Mouse (Mus musculus) cerebellum, adult 8-10 months (tissue): ENCODE results near the gene Shh.

Source experiments
- DNase-seq: peaks from one replicate; pipeline ENCODE4 v3.0.0; 2022

Shh gene

GRCm38 (mm10) chr5:28466760-28467306 lies at the start of gene Shh:
TSS of gene Shh (minus strand) at chr5:28467256.
- no peak for DNase-seq

- no peak for DNase-seq
These were observed 33.9 kb upstream of the Shh start for GRCm38 (mm10) chr5:28500792-28501439.

DNA sequence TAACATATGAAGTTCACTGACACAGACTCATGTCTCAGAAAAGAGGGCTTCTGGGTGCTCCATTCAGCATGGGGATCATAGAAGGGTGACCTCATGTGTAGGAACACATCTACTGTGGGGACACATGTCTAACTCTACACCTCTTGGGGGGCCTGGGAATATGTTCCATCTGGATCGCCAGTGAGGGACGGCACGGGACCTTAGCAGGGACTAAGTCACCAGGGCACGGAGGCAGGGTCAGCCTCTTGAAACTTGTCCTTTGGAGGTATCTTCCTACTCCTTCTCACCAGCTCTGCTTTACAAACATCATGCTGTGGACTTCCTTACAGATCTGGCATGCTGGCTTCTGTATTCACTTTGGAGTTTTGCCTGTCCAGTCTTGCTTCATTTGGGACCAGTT lies 31.8 kb upstream of the Shh start:
- DNase-seq = no peak

- no peak for DNase-seq
These were observed 28.9 kb upstream of the Shh start for GRCm38 (mm10) chr5:28495712-28496650.

- DNase-seq = no peak
These were observed 26.5 kb upstream of the Shh start for GRCm38 (mm10) chr5:28493550-28493949.

DNA sequence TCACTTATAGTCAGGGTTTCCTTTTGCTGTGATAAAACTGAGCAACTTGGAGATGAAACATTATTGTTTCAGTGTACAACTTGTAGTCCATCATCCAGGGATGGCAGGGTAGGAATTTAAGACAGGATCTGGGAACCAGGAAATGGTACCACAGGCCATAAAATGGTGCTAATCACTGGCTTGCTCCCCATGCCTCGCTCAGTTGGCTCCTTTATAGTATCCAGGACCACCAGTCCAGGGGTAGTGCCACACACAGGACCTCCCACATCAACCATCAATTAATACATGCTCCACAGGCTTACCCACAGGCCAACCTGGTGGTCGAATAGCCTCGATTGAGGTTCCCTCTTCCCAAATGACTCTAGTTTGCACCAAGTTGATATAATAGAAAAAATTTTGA lies 15.9 kb upstream of the Shh start:
- DNase-seq = no peak

GRCm38 (mm10) chr5:28481730-28482129 lies 14.7 kb upstream of the Shh start:
- DNase-seq = no peak

DNA sequence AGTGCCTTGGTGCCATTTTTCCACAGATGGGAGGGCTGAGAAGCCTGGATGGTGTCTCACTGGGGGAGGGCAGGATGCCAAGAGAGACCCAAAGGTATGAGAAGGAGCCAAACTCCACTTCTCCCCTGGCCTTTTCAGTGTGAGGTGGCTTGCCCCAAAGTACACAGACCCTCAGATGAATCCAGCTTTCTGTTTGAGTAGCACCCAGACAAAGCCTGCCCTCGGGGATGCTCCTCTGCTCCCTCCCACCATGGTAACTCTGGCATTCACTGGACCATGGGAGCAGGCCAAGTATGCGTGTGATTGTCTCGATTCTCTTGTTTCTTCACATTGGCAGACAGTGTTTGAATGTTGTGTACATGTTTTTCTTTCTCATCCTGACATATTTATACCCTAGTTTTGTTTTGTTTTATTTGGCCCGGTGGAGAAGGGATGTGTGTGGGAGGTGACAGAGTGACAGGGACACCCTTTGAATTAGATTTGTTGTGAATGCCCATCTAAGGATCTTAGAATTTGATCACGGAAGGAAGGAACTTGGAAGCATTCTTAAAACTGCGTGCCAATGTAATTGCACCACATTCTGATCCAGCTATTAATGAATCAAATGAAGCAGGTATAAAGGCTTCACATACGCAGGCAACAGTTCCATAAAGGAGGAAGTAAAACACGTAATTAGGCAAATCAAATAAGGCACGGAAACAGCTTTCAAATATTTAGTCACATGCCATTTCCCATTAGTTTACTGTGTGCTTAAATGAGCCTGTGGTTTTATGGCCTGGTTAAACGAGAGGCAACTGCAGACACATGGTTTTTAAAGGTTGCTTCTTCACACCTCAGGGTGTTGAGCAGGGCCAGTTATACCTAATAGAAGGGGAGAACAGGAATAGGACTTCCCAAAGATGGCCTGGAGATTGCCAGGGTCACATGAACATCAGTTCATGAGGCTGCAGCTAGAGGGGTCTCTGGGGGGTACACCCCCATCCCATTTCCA lies 9.6 kb upstream of the Shh start:
- DNase-seq = no peak

DNA sequence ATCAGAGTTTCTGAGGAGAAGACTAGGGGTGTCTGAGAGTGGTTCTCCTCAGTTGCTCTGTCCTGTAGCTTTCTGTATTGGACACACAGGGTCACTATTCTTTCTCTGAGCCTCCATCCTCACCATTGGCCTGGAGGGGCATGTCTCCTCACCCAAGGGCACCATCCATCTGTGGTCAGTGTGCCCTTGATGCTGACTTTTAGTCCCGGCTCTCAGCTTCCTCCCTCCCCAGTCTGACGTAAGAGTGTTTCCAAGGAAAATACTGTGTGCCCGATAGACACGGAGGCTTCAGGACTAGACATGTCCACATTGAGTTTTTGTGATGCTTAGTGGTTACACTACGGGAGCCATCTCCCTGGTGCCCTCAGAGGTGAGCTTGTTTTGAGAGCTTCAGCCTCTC lies 6.5 kb upstream of the Shh start:
- DNase-seq = no peak

DNA sequence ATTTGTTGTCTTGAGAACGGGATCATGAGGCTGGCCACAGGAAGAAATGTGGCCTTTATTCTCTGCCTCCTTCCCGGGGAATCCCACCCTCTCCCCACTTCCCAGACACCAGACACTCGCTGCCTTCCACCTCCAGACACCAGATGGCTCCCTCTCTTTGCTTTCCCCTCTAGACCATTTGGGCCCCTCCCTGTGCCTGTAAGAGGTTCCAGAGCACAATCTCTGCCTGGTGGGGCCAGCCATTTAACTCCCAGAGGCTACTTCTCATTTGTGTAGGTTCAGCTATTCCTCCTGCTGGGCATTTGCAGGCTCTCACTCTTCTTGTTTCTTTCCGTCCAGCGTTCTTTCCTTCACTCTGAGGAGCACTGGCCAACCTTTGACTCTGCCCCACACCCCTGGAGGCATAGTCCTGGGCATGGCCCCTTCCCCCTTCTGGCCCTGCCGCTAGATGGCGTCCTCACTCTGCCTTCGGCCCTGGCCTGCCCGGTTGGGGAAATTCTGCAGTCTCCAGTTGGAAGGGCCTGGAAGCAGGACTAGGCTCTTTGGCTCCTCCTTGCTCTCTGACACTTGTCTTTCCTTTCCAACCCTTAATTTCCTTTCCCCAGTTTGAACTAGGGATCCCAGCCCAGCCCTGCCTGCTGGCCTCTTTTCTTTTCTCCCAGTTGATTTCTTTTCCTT lies 2.6 kb upstream of the Shh start:
- DNase-seq = no peak

DNA sequence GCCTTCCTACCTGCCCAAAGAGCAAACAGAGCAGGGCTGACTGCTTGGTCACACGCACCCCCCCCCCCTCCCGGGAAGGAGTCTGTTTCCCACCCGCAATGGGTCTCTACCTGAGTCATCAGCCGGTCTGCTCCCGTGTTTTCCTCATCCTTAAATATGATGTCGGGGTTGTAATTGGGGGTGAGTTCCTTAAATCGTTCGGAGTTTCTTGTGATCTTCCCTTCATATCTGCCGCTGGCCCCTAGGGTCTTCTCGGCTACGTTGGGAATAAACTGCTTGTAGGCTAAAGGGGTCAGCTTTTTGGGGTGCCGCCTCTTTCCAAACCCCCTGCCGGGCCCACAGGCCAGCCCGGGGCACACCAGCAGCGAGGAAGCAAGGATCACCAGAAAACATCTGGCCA lies 705 bp downstream of the Shh start:
- DNase-seq = no peak

GRCm38 (mm10) chr5:28465526-28465925 lies 1.5 kb downstream of the Shh start:
- DNase-seq = no peak

DNA sequence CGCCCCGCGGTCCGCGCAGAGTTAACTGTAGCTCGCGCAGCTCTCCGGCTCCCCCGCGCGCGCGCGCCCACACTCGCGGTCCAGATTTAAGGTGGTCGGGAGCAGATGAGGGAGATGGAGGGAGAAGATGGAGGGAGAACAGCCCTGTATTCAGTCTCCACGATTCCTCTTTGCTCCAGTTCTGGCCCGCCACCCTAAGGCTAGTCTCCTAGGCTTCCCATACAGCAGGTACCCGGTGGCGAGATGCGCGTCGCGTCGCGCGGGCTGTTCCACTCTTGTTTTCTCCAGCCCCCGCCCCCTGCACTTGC lies 2.0 kb downstream of the Shh start:
- no peak for DNase-seq

- no peak for DNase-seq
These were observed 2.5 kb downstream of the Shh start for GRCm38 (mm10) chr5:28464361-28465098.

DNA sequence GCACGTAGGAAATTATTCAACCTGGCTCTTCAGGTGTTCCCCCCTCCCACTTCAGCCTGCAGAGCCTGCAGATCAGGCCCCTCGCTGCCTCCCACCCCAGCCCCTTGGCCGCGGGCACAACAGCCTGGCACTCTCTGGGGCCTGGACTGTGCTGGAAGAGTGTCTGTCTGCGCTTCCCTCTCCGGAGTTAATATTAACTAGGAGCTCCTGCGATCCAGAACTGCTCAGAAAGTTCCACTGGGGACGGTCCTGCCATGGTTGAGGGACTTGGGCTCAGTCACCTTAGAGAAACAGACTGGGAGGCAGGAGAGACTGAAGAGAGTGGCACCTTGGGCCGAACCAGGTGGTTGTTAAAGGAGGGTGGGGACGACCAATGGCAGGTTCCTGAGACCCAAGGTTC lies 3.4 kb downstream of the Shh start:
- DNase-seq = no peak

GRCm38 (mm10) chr5:28462741-28463590 lies 4.1 kb downstream of the Shh start:
- DNase-seq = no peak

DNA sequence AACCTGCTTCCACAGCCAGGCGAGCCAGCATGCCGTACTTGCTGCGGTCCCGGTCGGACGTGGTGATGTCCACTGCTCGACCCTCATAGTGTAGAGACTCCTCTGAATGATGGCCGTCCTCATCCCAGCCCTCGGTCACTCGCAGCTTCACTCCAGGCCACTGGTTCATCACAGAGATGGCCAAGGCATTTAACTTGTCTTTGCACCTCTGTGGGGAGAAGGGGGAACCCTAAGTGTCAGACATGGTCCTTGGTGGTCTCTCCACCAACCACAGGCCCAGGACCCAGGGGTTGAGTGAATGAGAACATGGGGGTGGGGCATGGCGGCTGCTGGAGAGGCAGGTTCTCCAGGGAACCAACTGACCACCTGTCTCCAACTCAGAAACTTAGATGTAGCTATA lies 5.7 kb downstream of the Shh start:
- no peak for DNase-seq

GRCm38 (mm10) chr5:28460556-28461350 lies 6.3 kb downstream of the Shh start:
- DNase-seq = no peak

DNA sequence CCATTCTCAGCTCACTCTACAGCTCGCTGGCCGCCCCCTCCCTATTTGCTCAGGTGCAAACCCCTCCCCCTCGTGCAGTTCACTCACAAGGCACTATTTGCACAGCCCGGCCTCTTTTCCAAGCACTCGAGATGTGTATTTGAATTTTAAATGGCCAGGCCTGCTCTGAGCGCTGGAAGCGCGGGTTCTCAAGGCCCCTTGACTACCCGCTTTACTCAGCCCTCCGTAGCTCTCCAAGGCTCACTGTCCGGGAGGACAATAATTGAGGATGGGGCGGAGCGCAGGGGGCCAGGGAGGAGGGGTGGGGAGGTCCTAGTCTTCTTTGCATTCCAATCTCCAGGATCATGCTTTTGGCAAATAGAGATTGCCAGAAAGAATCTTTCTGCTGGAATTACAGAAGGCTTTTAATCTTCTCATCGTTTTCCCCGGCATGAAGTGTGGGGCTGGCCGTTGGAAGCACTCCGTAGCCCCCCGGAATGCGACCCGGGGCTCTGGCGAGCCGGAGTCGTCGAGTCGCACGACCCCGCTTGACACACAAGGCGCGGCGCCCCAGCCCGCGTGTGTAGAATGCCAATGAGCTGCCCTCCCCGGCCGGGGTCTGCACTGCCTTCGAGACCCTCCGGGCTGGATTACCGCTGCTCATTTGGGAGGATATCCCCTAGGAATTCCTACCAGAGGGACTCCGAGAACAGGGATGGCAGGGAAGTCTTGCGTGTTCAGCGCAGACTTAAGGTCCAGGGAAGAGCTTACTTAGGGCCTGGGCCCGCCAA lies 7.4 kb downstream of the Shh start:
- no peak for DNase-seq
